Mouse (Mus musculus) C2C12 (cell line): ENCODE results near the gene Zfp111.

Source experiments
- CEBPB ChIP-seq: IDR thresholded peaks from one replicate; pipeline ENCODE4 v1.6.1; 2011; ENCODE audit warnings: low read depth, mild to moderate bottlenecking, control low read depth, moderate library complexity
- CTCF ChIP-seq: IDR thresholded peaks from one replicate; pipeline ENCODE4 v1.5.1; 2011; ENCODE audit not compliant: control insufficient read depth, insufficient read depth, insufficient read length
- FOSL1 ChIP-seq: IDR thresholded peaks from one replicate; pipeline ENCODE4 v1.8.0; 2011; ENCODE audit warnings: mild to moderate bottlenecking, low read length; ENCODE audit not compliant: poor library complexity, insufficient read depth, severe bottlenecking
- MAX ChIP-seq: IDR thresholded peaks from one replicate; pipeline ENCODE4 v1.6.1; 2011; ENCODE audit warnings: mild to moderate bottlenecking, control low read depth
- MYOD1 ChIP-seq: IDR thresholded peaks from one replicate; pipeline ENCODE4 v1.6.1; 2011; ENCODE audit warnings: low read depth; ENCODE audit not compliant: control insufficient read depth, insufficient read length
- MYOG ChIP-seq: IDR thresholded peaks from one replicate; pipeline ENCODE4 v1.6.1; 2011; ENCODE audit not compliant: control insufficient read depth, insufficient read length; ENCODE audit errors: extremely low read depth
- USF1 ChIP-seq: IDR thresholded peaks from one replicate; pipeline ENCODE4 v1.6.1; 2011; ENCODE audit warnings: low read depth, mild to moderate bottlenecking, control low read depth, moderate library complexity

DNA sequence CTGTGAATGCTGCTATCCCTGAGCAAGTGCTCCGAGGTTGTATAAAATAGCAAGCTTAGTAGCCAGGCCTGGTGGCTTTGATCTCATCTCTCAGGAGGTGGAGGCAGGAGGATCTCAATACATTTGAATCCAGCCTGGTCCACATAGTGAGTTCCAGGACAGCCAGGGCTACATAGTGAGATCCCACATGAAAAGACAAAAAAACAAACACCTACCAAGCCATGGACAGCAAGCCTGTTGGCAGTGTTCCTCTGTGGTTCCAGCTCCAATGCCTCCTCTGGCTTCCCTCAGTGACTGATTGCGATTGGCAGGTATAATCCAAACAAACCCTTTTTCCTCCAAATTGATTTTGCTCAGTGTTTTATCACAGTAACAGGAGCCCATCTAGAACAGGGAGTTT is 947 bp downstream of the Zfp111 start:
- TF ChIP-seq USF1 = no peak
- no peak for TF ChIP-seq CTCF
- TF ChIP-seq CEBPB = no peak
- TF ChIP-seq MYOD1 = no peak
- TF ChIP-seq MYOG = no peak
- TF ChIP-seq MAX = no peak
- TF ChIP-seq FOSL1 = no peak
